Comparison of ENCODE assay signal across 22 mouse cellular contexts in genomic region chr14:20452929-20453328, GRCm38 (mm10). TPM values are rescaled to one million over a fixed set of nuclear protein-coding genes. Genes with fewer than 3 reads are reported as not detected.
DNase-seq lines count a peak whose midpoint lies in the region; TF ChIP-seq lines count a peak whose summit lies in the region.
"Had no signal": no experiment of that assay in that cellular context is flagged by ENCODE, and none has a peak within 500 bp of the region (broad histone marks: within the 10 kb centered on the region; RNA-seq: fewer than 3 reads in every experiment).

No protein-coding gene starts in this region.

- TF ChIP-seq EP300 in ES-Bruce4 (IDR thresholded peaks at IDR 0.05; ENCODE audit: insufficient read depth, low read depth, low read length): no peak

- no peak overlapping the region for H3K4me3 ChIP-seq in kidney, adult 2 months (ENCODE audit: insufficient read depth, low read depth, low read length)
- H3K4me3 ChIP-seq in E14TG2a.4 (replicated peaks; ENCODE audit: low read length): peak overlapping the region; percentile 80; the same call in 1 of the 2 replicates
- no peak overlapping the region for H3K4me3 ChIP-seq in ES-Bruce4 (ENCODE audit: low read depth, low read length)
- H3K4me3 ChIP-seq: embryonic facial prominence, embryonic 12.5 days; embryonic facial prominence, embryonic 15.5 days; hindbrain, embryonic 13.5 days had no signal

- no peaks in the 10 kb centered on the region for H3K27me3 ChIP-seq in kidney, adult 2 months (replicated peaks; ENCODE audit: control insufficient read depth, insufficient read depth, low read length)
- no peaks in the 10 kb centered on the region for H3K27me3 ChIP-seq in E14TG2a.4 (ENCODE audit: insufficient read depth, low read length)
- no peaks in the 10 kb centered on the region for H3K27me3 ChIP-seq in ES-Bruce4 (ENCODE audit: control insufficient read depth, insufficient read depth, low read length, poor library complexity, severe bottlenecking)
- H3K27me3 ChIP-seq: embryonic facial prominence, embryonic 12.5 days; embryonic facial prominence, embryonic 15.5 days; hindbrain, embryonic 13.5 days had no signal

- WGBS in kidney, adult 2 months: 94% methylated on average over 5 of the region's 5 CpGs

- H3K9ac ChIP-seq in ES-Bruce4 (ENCODE audit: low read depth, poor library complexity, severe bottlenecking): peak overlapping the region; percentile 65
- H3K9ac ChIP-seq: embryonic facial prominence, embryonic 12.5 days; embryonic facial prominence, embryonic 15.5 days; forebrain, postnatal 0 days; hindbrain, embryonic 13.5 days had no signal

- peak; percentile 10 for DNase-seq in kidney, postnatal 10 days
- DNase-seq in kidney, adult 2 months: no peak
- no peak for DNase-seq in thymus, postnatal 0 days (ENCODE audit: low spot score)
- no peak for DNase-seq in yolk sac, embryonic 10.5 days (ENCODE audit: low spot score)
- DNase-seq: adrenal gland, adult 2 months; adrenal gland, postnatal 14 days; cerebellum, adult 11 months; cerebellum, adult 2 months; cerebellum, adult 9-11 months; cerebellum, postnatal 25 days; forebrain, postnatal 0 days; gastrocnemius, adult 2 months; gastrocnemius, postnatal 14 days had no signal

- H3K9me3 ChIP-seq in E14TG2a.4 (ENCODE audit: low read length) (no peaks in the 10 kb centered on the region), ES-Bruce4 (replicated peaks; ENCODE audit: control insufficient read depth, insufficient read depth, low read length, poor library complexity, severe bottlenecking) (no peaks in the 10 kb centered on the region)
- H3K9me3 ChIP-seq: embryonic facial prominence, embryonic 12.5 days; embryonic facial prominence, embryonic 15.5 days; G1E; hindbrain, embryonic 13.5 days had no signal

- TF ChIP-seq CTCF in kidney, adult 2 months (conservative IDR thresholded peaks at IDR 0.05; ENCODE audit: insufficient read depth, insufficient read length, low read depth, low read length): no peak
- no peak for TF ChIP-seq CTCF in E14TG2a.4 (conservative IDR thresholded peaks at IDR 0.05; ENCODE audit: low read length)
- no peak for TF ChIP-seq CTCF in ES-Bruce4 (IDR thresholded peaks at IDR 0.05; ENCODE audit: low read depth, low read length)

- TF ChIP-seq POLR2A in kidney, adult 2 months (IDR thresholded peaks at IDR 0.05; ENCODE audit: low read depth, low read length): no peak
- TF ChIP-seq POLR2A in ES-Bruce4 (IDR thresholded peaks at IDR 0.05; ENCODE audit: insufficient read depth, low read length): no peak

- H3K36me3 ChIP-seq in kidney, adult 2 months (ENCODE audit: control insufficient read depth, insufficient read depth, low read length): peaks cover 3% of the 10 kb centered on the region; the same call in 1 of the 2 replicates
- H3K36me3 ChIP-seq in E14TG2a.4 (ENCODE audit: insufficient read depth, low read length): peaks cover 23% of the 10 kb centered on the region
- 0 out of 2 replicates have a peak, but pooled peaks cover 6% of the 10 kb centered on the region for H3K36me3 ChIP-seq in ES-Bruce4 (ENCODE audit: control insufficient read depth, insufficient read depth, low read length, poor library complexity, severe bottlenecking)

- no peaks in the 10 kb centered on the region for H3K4me1 ChIP-seq in kidney, adult 2 months (ENCODE audit: control insufficient read depth, insufficient read depth, low read length)
- H3K4me1 ChIP-seq in E14TG2a.4 (replicated peaks; ENCODE audit: low read depth, low read length) (peaks cover 29% of the 10 kb centered on the region), ES-Bruce4 (ENCODE audit: control insufficient read depth, insufficient read depth, low read length) (no peaks in the 10 kb centered on the region)
- H3K4me1 ChIP-seq: embryonic facial prominence, embryonic 15.5 days had no signal

- no peak overlapping the region for H3K27ac ChIP-seq in kidney, adult 2 months (ENCODE audit: insufficient read depth, low read depth, low read length)
- H3K27ac ChIP-seq in ES-Bruce4 (ENCODE audit: insufficient read depth, low read length): 0 out of 2 replicates have a peak overlapping the region, but pooled peaks have one; percentile 54
- H3K27ac ChIP-seq: embryonic facial prominence, embryonic 12.5 days; embryonic facial prominence, embryonic 15.5 days; gastrocnemius, adult 2 months; hindbrain, embryonic 13.5 days; hindbrain, postnatal 0 days had no signal

RNA-seq across cellular contexts. Expression of gene Cfap70, which starts 0.9 kb away (rescaled TPM):
- polyA plus RNA-seq in kidney, adult 2 months (2012; rRNA removed): 0.77 and 1.0 TPM in 2 replicates
- polyA plus RNA-seq in ES-Bruce4 (2011; ENCODE audit: insufficient read depth, insufficient read length, low read depth, missing spikeins): 0.50 and 2.1 TPM in 2 replicates
- 0.07 and 0.27 TPM in 2 replicates for polyA plus RNA-seq in thymus, postnatal 0 days (2015; fragmentation: Nextera tagmentation; extraction: Ambion mirVana)
- polyA plus RNA-seq: CD4-positive, CD25-positive, alpha-beta regulatory T cell, adult 4 months; G1E; heart, embryonic 11.5 days had no signal

RNA-seq across cellular contexts. Expression of gene Anxa7, which starts 27.0 kb away (rescaled TPM):
- 84.0 and 92.2 TPM in 2 replicates for polyA plus RNA-seq in kidney, adult 2 months (2012; rRNA removed)
- 117 and 121 TPM in 2 replicates for polyA plus RNA-seq in ES-Bruce4 (2011; ENCODE audit: insufficient read depth, insufficient read length, low read depth, missing spikeins)
- polyA plus RNA-seq in thymus, postnatal 0 days (2015; fragmentation: Nextera tagmentation; extraction: Ambion mirVana): 43.5 and 47.3 TPM in 2 replicates

RNA-seq across cellular contexts. Expression of gene Mss51, which starts 43.8 kb away (rescaled TPM):
- 0.19 and 0.45 TPM in 2 replicates for polyA plus RNA-seq in kidney, adult 2 months (2012; rRNA removed)
- polyA plus RNA-seq in ES-Bruce4 (2011; ENCODE audit: insufficient read depth, insufficient read length, low read depth, missing spikeins): 3.2 and 3.8 TPM in 2 replicates
- 1.4 and 1.9 TPM in 2 replicates for polyA plus RNA-seq in thymus, postnatal 0 days (2015; fragmentation: Nextera tagmentation; extraction: Ambion mirVana)
- polyA plus RNA-seq: forebrain, postnatal 0 days had no signal

RNA-seq across cellular contexts. Expression of gene Mrps16, which starts 59.5 kb away (rescaled TPM):
- polyA plus RNA-seq in kidney, adult 2 months (2012; rRNA removed): 59.5 and 63.7 TPM in 2 replicates
- 55.7 and 69.6 TPM in 2 replicates for polyA plus RNA-seq in ES-Bruce4 (2011; ENCODE audit: insufficient read depth, insufficient read length, low read depth, missing spikeins)
- polyA plus RNA-seq in thymus, postnatal 0 days (2015; fragmentation: Nextera tagmentation; extraction: Ambion mirVana): 111 and 121 TPM in 2 replicates
